Mouse (Mus musculus) brain, adult 10 weeks (tissue): ENCODE data around the gene Ifi213. TPM values are rescaled to one million over a fixed set of nuclear protein-coding genes. Genes with fewer than 3 reads are reported as not detected.

Source experiments
- polyA plus RNA-seq: library from polyadenylated mRNA; stranded (reverse); fragments of 350-450 nt; fragmentation: Illumina TruSeq; extraction: RNeasy Lipid Tissue Mini Kit (QIAGEN cat#74804); gene quantifications from one replicate; pipeline ENCODE4 v1.2.3, GENCODE M21; 2015; ENCODE audit warnings: low read depth, low replicate concordance

The Ifi213 gene
- not detected for polyA plus RNA-seq

DNA sequence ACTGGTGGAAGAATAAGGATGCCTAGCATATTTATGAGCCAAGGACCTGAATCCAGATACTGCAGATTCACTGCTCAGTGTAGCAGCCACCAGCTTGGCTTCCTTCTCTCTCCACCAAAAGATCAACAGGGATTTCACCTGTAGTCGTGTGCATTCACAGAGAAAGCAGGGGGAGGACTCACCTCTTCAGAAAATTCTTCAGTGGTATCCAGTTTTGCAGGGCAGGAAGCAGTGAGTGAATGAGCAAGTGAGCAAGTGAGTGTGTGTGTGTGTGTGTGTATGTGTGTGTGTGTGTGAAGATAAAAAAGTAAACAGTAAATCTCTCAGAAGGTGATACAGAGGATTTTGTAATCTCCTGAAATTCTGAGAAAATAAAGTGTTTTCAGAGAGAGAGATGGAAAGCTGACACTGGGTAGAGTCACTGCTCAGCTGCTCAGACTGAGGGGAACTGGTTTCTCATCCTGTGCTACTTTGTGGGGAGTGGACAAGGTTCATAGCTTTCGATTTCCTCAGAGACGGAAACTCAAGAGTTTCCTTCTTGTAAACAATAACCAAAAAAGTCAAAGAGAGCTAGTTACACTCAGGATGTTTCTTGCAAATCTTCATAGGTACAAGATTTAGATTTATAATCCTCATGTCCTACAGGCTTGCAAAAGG lies at the start of gene Ifi213:
Gene Ifi213, minus strand, starts transcription at position 437 of the 657 bp plus-strand sequence.

DNA sequence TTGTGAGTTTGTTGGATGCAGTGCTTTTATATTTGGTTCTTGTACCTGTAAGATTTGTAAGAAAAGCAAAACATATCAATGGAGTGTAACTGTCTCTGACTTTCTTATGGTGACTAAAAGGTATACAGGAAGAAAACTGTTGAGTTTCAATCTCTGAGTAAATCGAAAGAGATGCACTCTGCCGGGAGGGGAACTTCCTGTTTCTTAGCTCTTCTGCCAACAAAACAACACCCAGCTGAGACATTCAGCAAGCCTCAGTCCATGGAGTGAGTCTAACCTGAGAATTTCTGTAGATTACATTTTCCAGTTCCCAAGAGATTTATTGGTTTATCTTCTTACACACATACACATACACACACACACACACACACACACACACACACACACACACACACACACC lies 31.5 kb upstream of the Ifi213 start, which contains the start of gene Ifi209:
Gene Ifi209, plus strand, starts transcription at position 296 of the 400 bp plus-strand sequence.

DNA sequence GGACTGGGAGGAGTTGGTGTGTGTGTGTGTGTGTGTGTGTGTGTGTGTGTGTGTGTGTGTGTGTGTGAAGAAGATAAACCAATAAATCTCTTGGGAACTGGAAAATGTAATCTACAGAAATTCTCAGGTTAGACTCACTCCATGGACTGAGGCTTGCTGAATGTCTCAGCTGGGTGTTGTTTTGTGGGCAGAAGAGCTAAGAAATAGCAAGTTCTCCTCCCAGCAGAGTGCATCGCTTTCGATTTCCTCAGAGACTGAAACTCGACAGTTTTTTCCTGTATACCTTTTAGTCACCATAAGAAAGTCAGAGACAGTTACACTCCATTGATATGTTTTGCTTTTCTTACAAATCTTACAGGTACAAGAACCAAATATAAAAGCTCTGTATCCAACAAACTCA lies 63.3 kb downstream of the Ifi213 start, which contains the start of gene Ifi214:
Gene Ifi214, minus strand, starts transcription at position 167 of the 400 bp plus-strand sequence.

Other genes with a start within 250 kb of the Ifi213 start
- gene Aim2, start 248.4 kb downstream of the Ifi213 start, polyA plus RNA-seq = 6.1 TPM
- 269 TPM for gene Cadm3, start 231.6 kb downstream of the Ifi213 start, polyA plus RNA-seq
- not detected for gene Ifi206, start 108.2 kb downstream of the Ifi213 start, polyA plus RNA-seq
- not detected for gene Ifi214, start 63.3 kb downstream of the Ifi213 start, polyA plus RNA-seq
- gene Ifi209, start 31.6 kb upstream of the Ifi213 start, polyA plus RNA-seq = not detected
- gene Ifi208, start 74.4 kb upstream of the Ifi213 start, polyA plus RNA-seq = not detected
- gene Ifi207, start 142.5 kb upstream of the Ifi213 start, polyA plus RNA-seq = 0.33 TPM
- gene Ifi204, start 167.7 kb upstream of the Ifi213 start, polyA plus RNA-seq = 0.22 TPM